Mouse (Mus musculus) urinary bladder, postnatal 10 days (tissue): Measurements from ENCODE around the gene Prkd3.
A peak's percentile ranks its signal among the peaks of the same experiment; 100 is the strongest.

Experiments
- DNase-seq: peaks from one replicate; pipeline ENCODE4 v3.0.0; 2022; ENCODE audit warnings: low spot score

Prkd3 gene

GRCm38 (mm10) chr17:79020208-79020983 lies at the start of gene Prkd3:
Gene Prkd3, minus strand, starts transcription at chr17:79020816.
- DNase-seq, result peak; percentile 29

- DNase-seq, result no peak
Measured at GRCm38 (mm10) chr17:79069766-79070480, 49.3 kb upstream of the Prkd3 start.

- no peak for DNase-seq
Measured at GRCm38 (mm10) chr17:79069019-79069418, 48.4 kb upstream of the Prkd3 start.

- DNase-seq, result no peak
Measured at GRCm38 (mm10) chr17:79068581-79068980, 48.0 kb upstream of the Prkd3 start.

- no peak for DNase-seq
Measured at GRCm38 (mm10) chr17:79064250-79064649, 43.6 kb upstream of the Prkd3 start.

GRCm38 (mm10) chr17:79060221-79060620 lies 39.6 kb upstream of the Prkd3 start:
- DNase-seq, result no peak

GRCm38 (mm10) chr17:79058271-79058670 lies 37.7 kb upstream of the Prkd3 start:
- no peak for DNase-seq

GRCm38 (mm10) chr17:79052088-79052812 lies 31.6 kb upstream of the Prkd3 start:
- DNase-seq, result no peak

GRCm38 (mm10) chr17:79051606-79052005 lies 31.0 kb upstream of the Prkd3 start, which contains the start of gene Qpct:
Gene Qpct, plus strand, starts transcription at chr17:79051906.
- no peak for DNase-seq

- no peak for DNase-seq
Measured at GRCm38 (mm10) chr17:79043705-79044104, 23.1 kb upstream of the Prkd3 start.

GRCm38 (mm10) chr17:79039660-79040059 lies 19.0 kb upstream of the Prkd3 start:
- no peak for DNase-seq

GRCm38 (mm10) chr17:79032782-79033181 lies 12.2 kb upstream of the Prkd3 start:
- DNase-seq, result no peak

GRCm38 (mm10) chr17:79031569-79031968 lies 11.0 kb upstream of the Prkd3 start:
- no peak for DNase-seq

GRCm38 (mm10) chr17:79029226-79029625 lies 8.6 kb upstream of the Prkd3 start:
- no peak for DNase-seq

- no peak for DNase-seq
Measured at GRCm38 (mm10) chr17:79024544-79024943, 3.9 kb upstream of the Prkd3 start.

- DNase-seq, result no peak
Measured at GRCm38 (mm10) chr17:79022746-79023145, 2.1 kb upstream of the Prkd3 start.

GRCm38 (mm10) chr17:79020984-79021335 lies 344 bp upstream of the Prkd3 start:
- DNase-seq, result no peak

- no peak for DNase-seq
Measured at GRCm38 (mm10) chr17:79019726-79020207, 849 bp downstream of the Prkd3 start.

GRCm38 (mm10) chr17:79018422-79018821 lies 2.2 kb downstream of the Prkd3 start:
- no peak for DNase-seq

GRCm38 (mm10) chr17:79015831-79016230 lies 4.8 kb downstream of the Prkd3 start:
- DNase-seq, result no peak

GRCm38 (mm10) chr17:79014911-79015685 lies 5.5 kb downstream of the Prkd3 start:
- no peak for DNase-seq

- DNase-seq, result no peak
Measured at GRCm38 (mm10) chr17:79013625-79014024, 7.0 kb downstream of the Prkd3 start.
